28 mouse cellular contexts compared by ENCODE assay signal in the genomic region with DNA sequence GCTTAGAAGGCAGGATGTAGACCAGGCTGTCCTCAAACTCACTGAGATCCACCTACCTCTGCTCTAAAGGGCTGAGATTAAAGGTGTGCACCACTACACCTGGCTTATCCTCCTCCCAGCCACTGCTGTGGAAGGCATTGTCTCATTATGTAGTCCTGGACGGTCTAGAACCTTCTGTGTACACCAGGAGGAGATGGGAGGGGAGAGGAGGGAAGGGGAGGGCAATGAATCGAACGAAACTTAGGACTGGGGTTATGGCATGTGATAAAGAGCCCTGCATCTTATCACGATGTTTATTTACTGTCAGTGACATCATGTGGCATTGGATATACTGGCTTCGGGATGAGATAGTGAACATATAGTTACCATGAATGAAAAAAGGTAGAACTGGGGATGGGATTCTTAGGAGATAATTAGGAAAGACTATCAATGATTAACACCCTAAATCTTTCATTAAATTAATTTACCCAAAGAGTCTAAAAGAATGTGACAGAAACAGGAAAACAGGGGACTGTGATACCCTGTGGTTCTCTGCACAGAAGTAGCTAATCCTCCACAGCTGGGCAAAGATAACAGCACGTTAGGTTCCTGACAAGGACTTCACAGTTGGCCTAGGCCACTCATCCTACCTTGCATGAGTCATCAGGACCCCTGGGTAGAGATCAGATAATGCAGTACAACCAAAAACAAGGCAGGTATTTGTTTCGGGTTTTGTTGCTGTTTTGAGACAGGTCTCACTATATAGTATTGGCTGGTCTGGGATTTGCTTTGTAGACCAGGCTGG. TPM values are rescaled to one million over a fixed set of nuclear protein-coding genes. Genes with fewer than 3 reads are reported as not detected.
DNase-seq lines count a peak whose midpoint lies in the region; ATAC-seq and TF ChIP-seq lines count a peak whose summit lies in the region.
"Had no signal": no experiment of that assay in that cellular context is flagged by ENCODE, and none has a peak within 500 bp of the region (broad histone marks: within the 10 kb centered on the region; RNA-seq: fewer than 3 reads in every experiment).

No protein-coding gene starts in this region.

- H3K4me2 ChIP-seq in liver, embryonic 11.5 days = peak overlapping the region; percentile 25; the same call in 1 of the 2 replicates
- H3K4me2 ChIP-seq in liver, postnatal 0 days (ENCODE audit: low read depth, low read length) = no peak overlapping the region
- H3K4me2 ChIP-seq: heart, embryonic 11.5 days; hindbrain, embryonic 12.5 days; limb, embryonic 13.5 days; lung, embryonic 14.5 days; midbrain, embryonic 15.5 days; neural tube, embryonic 13.5 days had no signal

- no peaks in the 10 kb centered on the region for H3K27me3 ChIP-seq in Patski
- H3K27me3 ChIP-seq in liver, embryonic 11.5 days (replicated peaks; ENCODE audit: control insufficient read depth, insufficient read depth, low read length) = no peaks in the 10 kb centered on the region
- H3K27me3 ChIP-seq in liver, postnatal 0 days (ENCODE audit: insufficient read depth, low read length) = no peaks in the 10 kb centered on the region
- no peaks in the 10 kb centered on the region for H3K27me3 ChIP-seq in cerebellum, adult 2 months (ENCODE audit: control insufficient read depth, insufficient read depth, low read length)
- H3K27me3 ChIP-seq: hindbrain, embryonic 12.5 days; limb, embryonic 13.5 days; midbrain, embryonic 15.5 days; neural tube, embryonic 13.5 days had no signal

- DNase-seq in 416B (ENCODE audit: low read depth) (peak; percentile 25), Patski (ENCODE audit: low read depth, low spot score) (peak; percentile 7)
- no peak for DNase-seq in liver, embryonic 11.5 days (ENCODE audit: low spot score)
- no peak for DNase-seq in liver, postnatal 0 days
- DNase-seq in cerebellum, adult 2 months = no peak
- no peak for DNase-seq in left cerebral cortex, adult 18-20 months (ENCODE audit: low spot score in 2 of 2)
- DNase-seq: cerebellum, adult 8-10 months; cerebellum, postnatal 36 days; gastrocnemius, postnatal 10 days; heart, postnatal 10 days; kidney, postnatal 25 days; layer of hippocampus, postnatal 36 days; lung, embryonic 14.5 days; retina, postnatal 1 day; thymus, postnatal 14 days had no signal

- no peak for TF ChIP-seq POLR2A in cerebellum, adult 2 months (IDR thresholded peaks at IDR 0.05; ENCODE audit: borderline replicate concordance, insufficient read depth, low read length)

- H3K4me1 ChIP-seq in liver, embryonic 11.5 days (replicated peaks; ENCODE audit: control insufficient read depth, insufficient read depth, low read length) = peaks cover 15% of the 10 kb centered on the region
- H3K4me1 ChIP-seq in liver, postnatal 0 days (ENCODE audit: insufficient read depth) = no peaks in the 10 kb centered on the region
- H3K4me1 ChIP-seq in cerebellum, adult 2 months (ENCODE audit: control insufficient read depth, insufficient read depth, low read length) = no peaks in the 10 kb centered on the region
- H3K4me1 ChIP-seq: forebrain, embryonic 10.5 days; hindbrain, embryonic 12.5 days; limb, embryonic 13.5 days; midbrain, embryonic 15.5 days; neural tube, embryonic 13.5 days had no signal

- peak; percentile 47 for ATAC-seq in Patski
- peak; percentile 91 for ATAC-seq in liver, embryonic 11.5 days (replicated peaks; ENCODE audit: low FRiP score)
- ATAC-seq in liver, postnatal 0 days = peak; percentile 25; the same call in 1 of the 2 replicates
- no peak for ATAC-seq in activated CD4-positive, CD25-positive, alpha-beta regulatory T cell, adult 4 months
- ATAC-seq: forebrain, embryonic 16.5 days; intestine, postnatal 0 days; midbrain, embryonic 15.5 days had no signal

- CTCF ChIA-PET in Patski (lab: Charles Lee) = no interaction called here

- peaks cover 10% of the 10 kb centered on the region; the same call in 1 of the 2 replicates for H3K36me3 ChIP-seq in liver, embryonic 11.5 days (ENCODE audit: control insufficient read depth, insufficient read depth, low read length)
- peaks cover 58% of the 10 kb centered on the region for H3K36me3 ChIP-seq in liver, postnatal 0 days (replicated peaks; ENCODE audit: insufficient read depth, low read length)
- H3K36me3 ChIP-seq: midbrain, embryonic 15.5 days had no signal

- H3K9ac ChIP-seq in liver, embryonic 11.5 days (ENCODE audit: low read depth, low read length) = no peak overlapping the region
- H3K9ac ChIP-seq in liver, postnatal 0 days (replicated peaks) = no peak overlapping the region
- H3K9ac ChIP-seq: hindbrain, embryonic 12.5 days; limb, embryonic 13.5 days; lung, embryonic 14.5 days; midbrain, embryonic 15.5 days; neural tube, embryonic 13.5 days had no signal

- POLR2A ChIA-PET in Patski (lab: Charles Lee) = no interaction called here

- peak overlapping the region; percentile 56 for H3K27ac ChIP-seq in liver, embryonic 11.5 days (ENCODE audit: low read depth, low read length)
- H3K27ac ChIP-seq in liver, postnatal 0 days (ENCODE audit: low read depth) = no peak overlapping the region
- H3K27ac ChIP-seq in cerebellum, adult 2 months (ENCODE audit: insufficient read depth, low read length) = no peak overlapping the region
- H3K27ac ChIP-seq: forebrain, embryonic 10.5 days; hindbrain, embryonic 12.5 days; layer of hippocampus, adult 2 months; limb, embryonic 13.5 days; midbrain, embryonic 15.5 days; neural tube, embryonic 13.5 days had no signal

- 40% methylated on average over 7 of the region's 7 CpGs for WGBS in liver, embryonic 11.5 days
- WGBS in liver, postnatal 0 days (ENCODE audit: insufficient replicate concordance) = 46% methylated on average over 7 of the region's 7 CpGs
- 89% methylated on average over 7 of the region's 7 CpGs for WGBS in cerebellum, adult 2 months

- TF ChIP-seq CTCF in Patski (IDR thresholded peaks at IDR 0.05) = no peak
- TF ChIP-seq CTCF in liver, postnatal 0 days (IDR thresholded peaks at IDR 0.05; ENCODE audit: low read depth) = no peak
- TF ChIP-seq CTCF in cerebellum, adult 2 months (IDR thresholded peaks at IDR 0.05; ENCODE audit: borderline replicate concordance, insufficient read depth, low read depth, low read length) = no peak

- in situ Hi-C loops in Patski (cut with MboI; ENCODE audit: low pct_unique_long_range_greater_than_20kb) = no loop called here

- no peak for TF ChIP-seq EP300 in liver, postnatal 0 days (IDR thresholded peaks at IDR 0.05; ENCODE audit: low read depth)

- H3K9me3 ChIP-seq in liver, embryonic 11.5 days (ENCODE audit: control insufficient read depth, low read length) = no peaks in the 10 kb centered on the region
- H3K9me3 ChIP-seq in liver, postnatal 0 days (ENCODE audit: low read length) = no peaks in the 10 kb centered on the region
- H3K9me3 ChIP-seq: forebrain, embryonic 10.5 days; hindbrain, embryonic 12.5 days; limb, embryonic 13.5 days; midbrain, embryonic 15.5 days; neural tube, embryonic 13.5 days had no signal

- H3K4me3 ChIP-seq in liver, embryonic 11.5 days (ENCODE audit: low read depth, low read length) = no peak overlapping the region
- no peak overlapping the region for H3K4me3 ChIP-seq in liver, postnatal 0 days (ENCODE audit: low read depth, low read length)
- H3K4me3 ChIP-seq in cerebellum, adult 2 months (replicated peaks; ENCODE audit: insufficient read depth, low read depth, low read length) = no peak overlapping the region
- H3K4me3 ChIP-seq: forebrain, embryonic 10.5 days; hindbrain, embryonic 12.5 days; layer of hippocampus, adult 2 months; limb, embryonic 13.5 days; midbrain, embryonic 15.5 days; neural tube, embryonic 13.5 days had no signal

RNA-seq across cellular contexts. Expression of gene Rfc1, which starts 37.1 kb away (rescaled TPM):
- polyA plus RNA-seq in Patski (2021) = 50.2 TPM
- polyA plus RNA-seq in liver, embryonic 11.5 days (2014; fragmentation: Nextera tagmentation; extraction: Ambion mirVana) = 82.3 and 83.3 TPM in 2 replicates
- 26.4 and 32.3 TPM in 2 replicates for polyA plus RNA-seq in liver, postnatal 0 days (2015; fragmentation: Nextera tagmentation; extraction: Ambion mirVana)
- 10 to 100 TPM; 66.0 to 68.8 TPM for polyA plus RNA-seq in activated CD4-positive, CD25-positive, alpha-beta regulatory T cell, adult 4 months (2017; shearing (Covaris generic))
- polyA plus RNA-seq in cerebellum, adult 2 months (2012; rRNA removed) = 23.8 and 25.7 TPM in 2 replicates
- 10 to 100 TPM; 24.5 to 32.0 TPM for total RNA-seq in left cerebral cortex, adult 18-20 months (2021)

RNA-seq across cellular contexts. Expression of gene Klb, which starts 49.8 kb away (rescaled TPM):
- 0.05 TPM for polyA plus RNA-seq in Patski (2021)
- 10.8 and 11.6 TPM in 2 replicates for polyA plus RNA-seq in liver, embryonic 11.5 days (2014; fragmentation: Nextera tagmentation; extraction: Ambion mirVana)
- polyA plus RNA-seq in liver, postnatal 0 days (2015; fragmentation: Nextera tagmentation; extraction: Ambion mirVana) = 17.4 and 19.3 TPM in 2 replicates
- not detected for polyA plus RNA-seq in activated CD4-positive, CD25-positive, alpha-beta regulatory T cell, adult 4 months (2017; shearing (Covaris generic))
- polyA plus RNA-seq in cerebellum, adult 2 months (2012; rRNA removed) = 0.23 and 0.29 TPM in 2 replicates
- under 1 TPM; 0.40 to 0.42 TPM for total RNA-seq in left cerebral cortex, adult 18-20 months (2021)
- total RNA-seq: granulocyte monocyte progenitor cell, adult 5-6 weeks had no signal
- polyA plus RNA-seq: embryonic facial prominence, embryonic 11.5 days; hindbrain, embryonic 12.5 days; kidney, embryonic 14.5 days; lung, embryonic 14.5 days had no signal

Comparison
In these comparisons a context has a peak if more than half of its experiments do, and no peak if none do; other contexts are left out.
1. DNase-seq: peak in 416B (single experiment) and Patski (single experiment); none in liver, embryonic 11.5 days (single experiment), liver, postnatal 0 days (single experiment), cerebellum, adult 2 months (0 of 2) and left cerebral cortex, adult 18-20 months (0 of 2).